Mouse (Mus musculus) stomach, postnatal 0 days (tissue): ENCODE results near the gene Fam174b. TPM values are rescaled to one million over a fixed set of nuclear protein-coding genes. Genes with fewer than 3 reads are reported as not detected.

Experiments
- ATAC-seq: fragments of 200-750 bp; cut with Nextera tagmentation; 2 replicates; pipeline ENCODE4 v1.8.0; 2017; ENCODE audit not compliant: low FRiP score, low TSS enrichment
- DNase-seq: peaks from one replicate; pipeline ENCODE4 v3.0.0-alpha.2; 2016; ENCODE audit warnings: low spot score
- H3K27ac ChIP-seq: fragments of 300-500 bp; sonication (generic); replicated peaks from 2 replicates; pipeline ENCODE4 v1.5.1; 2014; ENCODE audit warnings: mild to moderate bottlenecking, control low read depth
- H3K27me3 ChIP-seq: fragments of 300-500 bp; sonication (generic); 2 replicates; pipeline ENCODE4 v1.6.1; 2014; ENCODE audit warnings: low read length; ENCODE audit not compliant: control insufficient read depth, insufficient read depth
- H3K36me3 ChIP-seq: fragments of 300-500 bp; sonication (generic); 2 replicates; pipeline ENCODE4 v1.6.1; 2014; ENCODE audit warnings: low read length, mixed read lengths; ENCODE audit not compliant: control insufficient read depth, insufficient read depth
- H3K4me1 ChIP-seq: fragments of 300-500 bp; sonication (generic); replicated peaks from 2 replicates; pipeline ENCODE4 v1.6.1; 2014; ENCODE audit warnings: antibody characterized with exemption; ENCODE audit not compliant: control insufficient read depth, insufficient read depth
- H3K4me2 ChIP-seq: fragments of 300-500 bp; sonication (generic); replicated peaks from 2 replicates; pipeline ENCODE4 v1.6.1; 2014; ENCODE audit warnings: low read depth, mild to moderate bottlenecking, control low read depth, moderate library complexity
- H3K4me3 ChIP-seq: fragments of 300-500 bp; sonication (generic); 2 replicates; pipeline ENCODE4 v1.5.1; 2014; ENCODE audit warnings: low read depth, low read length, control low read depth
- H3K9ac ChIP-seq: fragments of 300-500 bp; sonication (generic); 2 replicates; pipeline ENCODE4 v1.6.1; 2014; ENCODE audit warnings: mild to moderate bottlenecking, low read length, control low read depth, mixed read lengths
- H3K9me3 ChIP-seq: fragments of 300-500 bp; sonication (generic); 2 replicates; pipeline ENCODE4 v1.6.1; 2016; ENCODE audit warnings: low read length; ENCODE audit not compliant: control insufficient read depth
- CTCF ChIP-seq: IDR thresholded peaks from 2 replicates; pipeline ENCODE4 v1.5.1; 2016; ENCODE audit warnings: antibody characterized with exemption, low read depth, mild to moderate bottlenecking, moderate library complexity
- EP300 ChIP-seq: optimal IDR thresholded peaks from 2 replicates; pipeline ENCODE3; 2016; ENCODE audit warnings: antibody characterized with exemption
- WGBS: fragments of 180-500 bp; shearing (Covaris S2); extraction: QIAGEN DNeasy Blood & Tissue Kit; methylation state at CpG from one replicate; pipeline ENCODE4 v1.1.7; 2014; 5-methylcytosine and 5-hydroxymethylcytosine counted together
- polyA plus RNA-seq: library from polyadenylated mRNA; unstranded; fragments of >200 nt; fragmentation: Nextera tagmentation; extraction: Ambion mirVana; gene quantifications from 2 replicates; pipeline ENCODE4 v1.2.1, GENCODE M21; 2015

The Fam174b gene
- polyA plus RNA-seq, 1 experiment from 2014 or later: 48.6 TPM

- no peak for DNase-seq
- Histone ChIP-seq H3K27ac (no peak overlapping the region), H3K9me3 (no peaks in the 10 kb centered on the region), H3K9ac (no peak overlapping the region), H3K4me3 (no peak overlapping the region), H3K36me3 (no peaks in the 10 kb centered on the region), H3K4me2 (no peak overlapping the region), H3K4me1 (no peaks in the 10 kb centered on the region), H3K27me3 (no peaks in the 10 kb centered on the region)
- 48% methylated on average over 1 of the region's 1 CpGs for WGBS
- ATAC-seq: no peak
- no peak for TF ChIP-seq EP300
- TF ChIP-seq CTCF: peak; percentile 53
Measured at GRCm38 (mm10) chr7:73755377-73756110, 15.4 kb downstream of the Fam174b start.

- Histone ChIP-seq H3K27ac (no peak overlapping the region), H3K36me3 (0 out of 2 replicates have a peak, but pooled peaks cover 2% of the 10 kb centered on the region), H3K4me2 (no peak overlapping the region), H3K9ac (no peak overlapping the region), H3K9me3 (no peaks in the 10 kb centered on the region), H3K27me3 (no peaks in the 10 kb centered on the region), H3K4me1 (no peaks in the 10 kb centered on the region), H3K4me3 (no peak overlapping the region)
- DNase-seq (no peak), ATAC-seq (no peak)
- WGBS: 74% methylated on average over 8 of the region's 8 CpGs
- TF ChIP-seq EP300 (no peak), CTCF (no peak)
Measured at GRCm38 (mm10) chr7:73761691-73762189, 21.6 kb downstream of the Fam174b start.

DNA sequence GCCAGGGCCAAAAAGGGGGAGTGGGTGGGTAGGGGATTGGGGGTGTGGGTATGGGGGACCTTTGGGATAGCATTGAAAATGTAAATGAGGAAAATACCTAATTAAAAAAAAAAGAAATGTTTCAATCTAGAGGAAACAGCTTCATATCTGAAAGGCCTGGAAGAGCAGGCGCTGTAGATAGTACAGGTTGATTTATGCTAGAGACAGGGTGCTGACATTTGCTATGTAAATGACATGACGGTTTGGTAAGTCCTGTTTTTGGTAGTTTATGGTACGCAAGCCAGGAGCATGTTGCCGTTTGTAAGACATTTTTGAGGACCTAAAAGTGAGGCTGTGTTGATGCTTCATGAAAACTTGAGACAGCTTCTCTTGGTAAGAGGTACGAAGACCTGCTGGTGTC is 24.6 kb downstream of the Fam174b start:
- ATAC-seq (no peak), DNase-seq (no peak)
- Histone ChIP-seq H3K9me3 (no peaks in the 10 kb centered on the region), H3K9ac (no peak overlapping the region), H3K4me1 (no peaks in the 10 kb centered on the region), H3K4me2 (no peak overlapping the region), H3K27ac (no peak overlapping the region), H3K27me3 (no peaks in the 10 kb centered on the region), H3K36me3 (0 out of 2 replicates have a peak, but pooled peaks cover 2% of the 10 kb centered on the region), H3K4me3 (no peak overlapping the region)
- 81% methylated on average over 5 of the region's 5 CpGs for WGBS
- TF ChIP-seq EP300 (no peak), CTCF (no peak)

DNA sequence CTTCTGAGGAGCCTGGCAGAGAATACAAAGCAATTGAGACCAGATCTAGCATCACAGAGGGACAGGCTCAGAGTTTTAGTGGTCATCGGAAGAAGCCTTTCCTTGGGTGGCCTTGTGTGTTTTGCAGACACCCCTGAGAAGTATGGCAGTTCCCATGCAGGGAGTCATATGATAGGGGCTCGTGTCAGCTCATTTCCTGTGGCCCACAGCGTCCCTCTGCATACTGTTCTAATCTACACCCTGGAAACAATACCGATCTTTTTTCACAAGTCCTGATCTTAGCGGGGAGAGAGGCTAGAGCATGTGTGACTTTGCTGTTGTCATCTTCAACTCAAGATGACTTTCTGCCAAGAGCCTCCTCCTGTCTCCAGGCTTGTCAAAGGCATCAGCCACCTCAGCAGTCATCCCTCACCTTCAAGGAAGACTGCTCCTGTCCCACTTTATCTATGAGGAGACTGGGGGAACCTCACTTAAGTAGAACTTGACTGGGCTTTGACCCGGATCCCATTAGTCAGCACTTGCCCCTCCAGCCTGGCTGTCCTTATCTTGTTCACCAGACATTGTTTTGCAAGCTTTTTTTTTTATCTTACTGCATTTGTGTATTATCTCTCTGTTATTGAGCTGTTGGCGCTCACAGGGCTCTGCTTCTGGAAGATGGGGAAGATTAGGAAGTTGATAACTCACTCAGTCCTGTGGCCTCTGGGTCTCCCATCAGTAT is 25.2 kb downstream of the Fam174b start:
- no peaks in the 10 kb centered on the region for H3K4me1 ChIP-seq
- H3K27me3 ChIP-seq: no peaks in the 10 kb centered on the region
- 0 out of 2 replicates have a peak, but pooled peaks cover 2% of the 10 kb centered on the region for H3K36me3 ChIP-seq
- no peak for ATAC-seq
- H3K9ac ChIP-seq: no peak overlapping the region
- no peak overlapping the region for H3K4me3 ChIP-seq
- DNase-seq: no peak
- H3K4me2 ChIP-seq: no peak overlapping the region
- no peak overlapping the region for H3K27ac ChIP-seq
- WGBS: 63% methylated on average over 7 of the region's 7 CpGs
- H3K9me3 ChIP-seq: no peaks in the 10 kb centered on the region
- TF ChIP-seq CTCF: no peak
- TF ChIP-seq EP300: no peak

- H3K36me3 ChIP-seq: 0 out of 2 replicates have a peak, but pooled peaks cover 2% of the 10 kb centered on the region
- H3K4me3 ChIP-seq: no peak overlapping the region
- ATAC-seq (no peak), DNase-seq (no peak)
- no peak for TF ChIP-seq CTCF
- TF ChIP-seq EP300: no peak
- WGBS: 85% methylated on average over 4 of the region's 4 CpGs
- no peak overlapping the region for H3K9ac ChIP-seq
- H3K4me1 ChIP-seq: no peaks in the 10 kb centered on the region
- H3K27me3 ChIP-seq: no peaks in the 10 kb centered on the region
- H3K4me2 ChIP-seq: no peak overlapping the region
- no peaks in the 10 kb centered on the region for H3K9me3 ChIP-seq
- H3K27ac ChIP-seq: no peak overlapping the region
Measured at GRCm38 (mm10) chr7:73769224-73769623, 29.1 kb downstream of the Fam174b start.
